Mouse (Mus musculus) 416B (cell line): ENCODE data around the gene Idi1.
"Not testable (repeated sequence)": the region's sequence is repeated elsewhere in the genome, so short reads cannot be mapped to it uniquely, and the experiment has no call there.

Source experiments
- DNase-seq: peaks from one replicate; pipeline ENCODE4 v3.0.0; 2011; ENCODE audit warnings: low read depth

The Idi1 gene

GRCm38 (mm10) chr13:8885445-8886184, at the start of gene Idi1:
TSS of gene Idi1 (plus strand) at chr13:8885501.
- DNase-seq = peak; percentile 99

GRCm38 (mm10) chr13:8838394-8838793, 46.9 kb upstream of the Idi1 start:
- DNase-seq = no peak

GRCm38 (mm10) chr13:8839111-8839510, 46.2 kb upstream of the Idi1 start:
- DNase-seq = no peak

- DNase-seq = no peak
Measured at GRCm38 (mm10) chr13:8839937-8840336, 45.4 kb upstream of the Idi1 start.

GRCm38 (mm10) chr13:8840941-8841340, 44.4 kb upstream of the Idi1 start:
- peak; percentile 81 for DNase-seq

- not testable (repeated sequence) for DNase-seq
Measured at GRCm38 (mm10) chr13:8841846-8842245, 43.5 kb upstream of the Idi1 start.

GRCm38 (mm10) chr13:8842273-8842672, 43.0 kb upstream of the Idi1 start:
- no peak for DNase-seq

- peak; percentile 78 for DNase-seq
Measured at GRCm38 (mm10) chr13:8847702-8848101, 37.6 kb upstream of the Idi1 start.

GRCm38 (mm10) chr13:8849311-8849710, 36.0 kb upstream of the Idi1 start:
- DNase-seq = no peak

- no peak for DNase-seq
Measured at GRCm38 (mm10) chr13:8853424-8853823, 31.9 kb upstream of the Idi1 start.

GRCm38 (mm10) chr13:8854769-8855168, 30.5 kb upstream of the Idi1 start:
- no peak for DNase-seq

- no peak for DNase-seq
Measured at GRCm38 (mm10) chr13:8858453-8858852, 26.8 kb upstream of the Idi1 start.

- no peak for DNase-seq
Measured at GRCm38 (mm10) chr13:8860861-8861260, 24.4 kb upstream of the Idi1 start.

- no peak for DNase-seq
Measured at GRCm38 (mm10) chr13:8864990-8865389, 20.3 kb upstream of the Idi1 start.

GRCm38 (mm10) chr13:8866612-8867011, 18.7 kb upstream of the Idi1 start:
- DNase-seq = no peak

- peak; percentile 32 for DNase-seq
Measured at GRCm38 (mm10) chr13:8869578-8870157, 15.6 kb upstream of the Idi1 start.

GRCm38 (mm10) chr13:8870160-8870509, 15.2 kb upstream of the Idi1 start:
- DNase-seq = peak; percentile 65

- DNase-seq = peak; percentile 92
Measured at GRCm38 (mm10) chr13:8870510-8871313, 14.6 kb upstream of the Idi1 start.

- peak; percentile 83 for DNase-seq
Measured at GRCm38 (mm10) chr13:8871314-8871962, 13.9 kb upstream of the Idi1 start, which contains the start of gene Wdr37. TSS of gene Wdr37 (minus strand) at chr13:8871909.

GRCm38 (mm10) chr13:8873776-8874175, 11.5 kb upstream of the Idi1 start:
- peak; percentile 73 for DNase-seq

- peak; percentile 83 for DNase-seq
Measured at GRCm38 (mm10) chr13:8881611-8882010, 3.7 kb upstream of the Idi1 start.

- not testable (repeated sequence) for DNase-seq
Measured at GRCm38 (mm10) chr13:8883870-8884269, 1.4 kb upstream of the Idi1 start.
